Mouse (Mus musculus) liver, embryonic 14.5 days (tissue): Measurements from ENCODE around the gene Ehbp1l1. TPM values are rescaled to one million over a fixed set of nuclear protein-coding genes. Genes with fewer than 3 reads are reported as not detected.

Experiments used
- ATAC-seq: fragments of 200-750 bp; cut with Nextera tagmentation; 2 replicates; pipeline ENCODE4 v1.8.0; 2017; ENCODE audit warnings: moderate number of reproducible peaks, mild to moderate bottlenecking, moderate library complexity; ENCODE audit not compliant: insufficient read depth
- DNase-seq, 3 experiments: peaks; one replicate each; pipeline ENCODE4 v3.0.0-alpha.2; 2012 to 2013; ENCODE audit warnings: low read depth in 3 of 3, low spot score in 3 of 3
- H3K27ac ChIP-seq: fragments of 300-500 bp; sonication (generic); 2 replicates; pipeline ENCODE4 v1.5.1; 2014; ENCODE audit warnings: moderate library complexity, mild to moderate bottlenecking, control low read depth, inconsistent platforms
- H3K27me3 ChIP-seq: fragments of 300-500 bp; sonication (generic); 2 replicates; pipeline ENCODE4 v1.6.1; 2014; ENCODE audit warnings: mild to moderate bottlenecking, low read length, moderate library complexity; ENCODE audit not compliant: control insufficient read depth, insufficient read depth
- H3K36me3 ChIP-seq: fragments of 300-500 bp; sonication (generic); replicated peaks from 2 replicates; pipeline ENCODE4 v1.6.1; 2014; ENCODE audit warnings: low read depth; ENCODE audit not compliant: control insufficient read depth, insufficient read depth
- H3K4me1 ChIP-seq, 2 experiments: fragments of 200-500 bp in 1 of 2; fragments of 300-500 bp in 1 of 2; sonication (generic) in 1 of 2; replicated peaks; 2 replicates each; pipeline ENCODE4 v1.6.1; 2012 to 2014; ENCODE audit warnings: antibody characterized with exemption in 1 of 2, inconsistent platforms in 1 of 2, low read length in 1 of 2; ENCODE audit not compliant: control insufficient read depth in 2 of 2, insufficient read depth in 2 of 2
- H3K4me2 ChIP-seq: fragments of 300-500 bp; sonication (generic); 2 replicates; pipeline ENCODE4 v1.6.1; 2014; ENCODE audit warnings: low read depth, mild to moderate bottlenecking, control low read depth, moderate library complexity
- H3K4me3 ChIP-seq, 2 experiments: fragments of 200-500 bp in 1 of 2; fragments of 300-500 bp in 1 of 2; sonication (generic) in 1 of 2; 2 replicates each; pipeline ENCODE4 v1.5.1; 2012 to 2014; ENCODE audit warnings: low read depth in 2 of 2, low read length in 2 of 2, mild to moderate bottlenecking in 2 of 2, control low read depth in 1 of 2, inconsistent platforms in 1 of 2, moderate library complexity in 1 of 2; ENCODE audit not compliant: insufficient read depth in 1 of 2
- H3K9ac ChIP-seq: fragments of 300-500 bp; sonication (generic); replicated peaks from 2 replicates; pipeline ENCODE4 v1.6.1; 2014; ENCODE audit warnings: mild to moderate bottlenecking, control low read depth, moderate library complexity
- H3K9me3 ChIP-seq: fragments of 300-500 bp; sonication (generic); 2 replicates; pipeline ENCODE4 v1.6.1; 2016; ENCODE audit warnings: low read length, mixed read lengths; ENCODE audit not compliant: control insufficient read depth
- CTCF ChIP-seq: IDR thresholded peaks from 2 replicates; pipeline ENCODE4 v1.5.1; 2016; ENCODE audit warnings: antibody characterized with exemption, low read depth, control low read depth
- EP300 ChIP-seq: IDR thresholded peaks from 2 replicates; pipeline ENCODE4 v1.6.1; 2016; ENCODE audit warnings: antibody characterized with exemption, low read depth
- WGBS: fragments of 180-500 bp; shearing (Covaris S2); extraction: QIAGEN DNeasy Blood & Tissue Kit; methylation state at CpG from one replicate; pipeline ENCODE4 v1.1.7; 2014; ENCODE audit not compliant: insufficient replicate concordance; 5-methylcytosine and 5-hydroxymethylcytosine counted together
- polyA plus RNA-seq, 2 experiments: library from polyadenylated mRNA; depleted of rRNA in 1 of 2; stranded (reverse) in 1 of 2; unstranded in 1 of 2; fragments of >200 nt; fragmentation: Nextera tagmentation in 1 of 2; extraction: Ambion mirVana in 1 of 2; gene quantifications; 2 replicates each; pipeline versions ENCODE4 v1.2.1 to v1.2.3; 2012 to 2014

Gene Ehbp1l1
- polyA plus RNA-seq, 2 experiments = 66.0 to 95.5 TPM

GRCm38 (mm10) chr19:5742241-5742641 is 16.1 kb upstream of the Ehbp1l1 start:
- H3K4me1 ChIP-seq = peaks cover 0 to 5% of the 10 kb centered on the region in 2 experiments; a peak in 2 of 4 replicates
- no peak overlapping the region for H3K9ac ChIP-seq
- no peaks in the 10 kb centered on the region for H3K9me3 ChIP-seq
- DNase-seq (no peak), ATAC-seq (no peak)
- TF ChIP-seq CTCF = no peak
- TF ChIP-seq EP300 = no peak
- no peaks in the 10 kb centered on the region for H3K36me3 ChIP-seq
- H3K4me2 ChIP-seq = peak overlapping the region; percentile 65
- 10% methylated on average over 32 of the region's 32 CpGs for WGBS
- peaks cover 82% of the 10 kb centered on the region for H3K27me3 ChIP-seq
- H3K27ac ChIP-seq = no peak overlapping the region
- peak overlapping the region; percentile 30 to 37; a peak in 3 of 4 replicates for H3K4me3 ChIP-seq

DNA sequence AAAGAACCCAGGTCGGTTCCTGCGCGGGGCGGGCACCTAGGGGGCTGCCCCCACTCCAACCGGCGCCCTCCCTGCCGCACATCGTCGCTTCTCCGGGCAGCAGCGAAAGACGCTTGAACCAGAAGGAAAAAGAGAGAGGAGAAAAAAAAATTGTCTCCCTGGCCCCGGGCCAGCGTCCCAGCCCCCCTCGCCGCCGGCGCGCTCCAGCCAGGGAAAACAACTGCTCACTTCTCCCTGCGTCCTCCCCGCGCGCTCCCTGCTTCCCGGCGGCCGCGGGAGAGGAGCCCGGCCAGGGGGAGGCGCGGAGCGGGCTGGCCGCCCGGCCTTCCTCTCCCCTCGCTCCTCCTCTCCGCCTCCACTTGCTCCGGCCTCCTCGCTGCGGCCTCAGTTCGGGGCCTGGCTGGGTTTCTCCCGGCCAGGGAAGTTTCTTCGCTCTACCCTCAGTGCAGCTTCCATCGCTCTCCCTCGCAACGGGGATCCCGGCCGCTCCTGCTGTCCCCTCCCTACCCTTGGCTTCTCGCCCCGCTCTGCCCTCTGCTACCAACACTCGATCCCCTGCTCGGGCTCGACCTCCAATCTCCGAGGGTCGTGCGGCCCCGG is 15.6 kb upstream of the Ehbp1l1 start:
- H3K27ac ChIP-seq = no peak overlapping the region
- H3K4me3 ChIP-seq = peak overlapping the region; percentile 13 to 37
- no peaks in the 10 kb centered on the region for H3K9me3 ChIP-seq
- no peak for ATAC-seq
- WGBS = 1% methylated on average over 53 of the region's 55 CpGs
- peaks cover 79% of the 10 kb centered on the region for H3K27me3 ChIP-seq
- no peak for DNase-seq
- peaks cover 0 to 3% of the 10 kb centered on the region in 2 experiments; a peak in 2 of 4 replicates for H3K4me1 ChIP-seq
- H3K4me2 ChIP-seq = peak overlapping the region; percentile 65
- H3K9ac ChIP-seq = no peak overlapping the region
- no peaks in the 10 kb centered on the region for H3K36me3 ChIP-seq
- TF ChIP-seq CTCF (no peak), EP300 (no peak)

DNA sequence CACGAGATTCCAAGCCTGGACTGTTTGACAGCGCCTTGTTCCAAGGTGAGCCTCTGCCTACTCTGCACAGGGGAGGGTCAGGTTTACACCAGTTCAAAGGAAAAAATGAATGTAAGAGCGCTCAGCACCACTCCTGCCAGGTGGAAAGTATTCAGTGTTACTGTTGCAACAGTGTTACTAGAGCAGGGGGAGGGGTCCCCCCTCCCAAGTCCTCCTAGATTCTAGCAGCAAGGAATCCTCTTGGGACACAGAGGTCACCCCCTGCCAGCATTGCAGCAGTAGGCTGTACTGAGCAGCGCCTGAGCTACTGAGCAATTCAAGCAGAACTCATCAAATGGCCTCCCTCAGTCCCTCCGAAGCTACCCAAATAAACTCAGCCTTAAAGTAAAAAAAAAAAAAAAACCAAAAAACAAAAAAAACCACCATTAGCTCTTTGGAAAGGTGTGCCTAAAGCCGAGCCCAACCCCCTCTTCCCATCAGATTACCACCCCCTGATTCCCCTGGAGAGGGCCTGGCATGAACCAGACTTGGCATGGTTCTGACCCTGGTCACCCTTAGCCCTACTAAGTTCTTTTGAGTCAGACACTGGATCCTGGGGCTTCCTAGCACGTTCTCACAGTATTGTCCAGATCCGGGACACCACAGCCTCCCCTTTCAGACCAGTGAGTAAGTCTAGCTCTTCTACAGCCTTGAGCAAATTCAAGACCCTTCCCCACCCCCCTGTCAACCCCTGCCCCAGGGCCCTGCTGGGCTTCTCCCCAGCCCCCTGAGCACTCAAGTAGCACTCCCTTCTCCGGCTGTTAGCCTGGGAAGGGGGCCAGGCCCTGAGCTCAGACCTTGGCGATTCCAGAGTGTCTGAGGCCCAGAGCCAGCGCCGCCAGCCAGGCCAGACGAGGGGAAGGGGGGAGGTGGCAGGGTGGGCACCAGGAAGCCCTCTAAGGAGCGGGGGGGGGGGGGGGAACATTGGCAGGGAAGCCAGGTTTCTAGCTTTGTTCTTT is 14.5 kb upstream of the Ehbp1l1 start, which contains the start of gene Ltbp3:
Gene Ltbp3 (plus strand): TSS at position 585 of the 998 bp plus-strand sequence.
- ATAC-seq (no peak), DNase-seq (no peak)
- H3K36me3 ChIP-seq = no peaks in the 10 kb centered on the region
- 48% methylated on average over 13 of the region's 14 CpGs for WGBS
- H3K9me3 ChIP-seq = no peaks in the 10 kb centered on the region
- H3K9ac ChIP-seq = no peak within 1 kb of the TSS
- peak within 1 kb of the TSS; percentile 65 for H3K4me2 ChIP-seq
- H3K4me3 ChIP-seq = peak within 1 kb of the TSS in 1 of 2 experiments; percentile 37; a peak in 2 of 4 replicates
- H3K4me1 ChIP-seq = no peaks in the 10 kb centered on the region
- H3K27me3 ChIP-seq = peaks cover 67% of the 10 kb centered on the region
- no peak for TF ChIP-seq EP300
- TF ChIP-seq CTCF = no peak
- no peak within 1 kb of the TSS for H3K27ac ChIP-seq

- Histone ChIP-seq H3K36me3 (no peaks in the 10 kb centered on the region), H3K4me3 (no peak overlapping the region), H3K9ac (no peak overlapping the region), H3K4me2 (no peak overlapping the region), H3K9me3 (no peaks in the 10 kb centered on the region), H3K27me3 (peaks cover 61% of the 10 kb centered on the region), H3K4me1 (no peaks in the 10 kb centered on the region), H3K27ac (no peak overlapping the region)
- TF ChIP-seq CTCF (no peak), EP300 (no peak)
- DNase-seq (no peak), ATAC-seq (no peak)
- WGBS = 48% methylated on average over 2 of the region's 2 CpGs
Observed at GRCm38 (mm10) chr19:5739446-5739845, 13.3 kb upstream of the Ehbp1l1 start.

DNA sequence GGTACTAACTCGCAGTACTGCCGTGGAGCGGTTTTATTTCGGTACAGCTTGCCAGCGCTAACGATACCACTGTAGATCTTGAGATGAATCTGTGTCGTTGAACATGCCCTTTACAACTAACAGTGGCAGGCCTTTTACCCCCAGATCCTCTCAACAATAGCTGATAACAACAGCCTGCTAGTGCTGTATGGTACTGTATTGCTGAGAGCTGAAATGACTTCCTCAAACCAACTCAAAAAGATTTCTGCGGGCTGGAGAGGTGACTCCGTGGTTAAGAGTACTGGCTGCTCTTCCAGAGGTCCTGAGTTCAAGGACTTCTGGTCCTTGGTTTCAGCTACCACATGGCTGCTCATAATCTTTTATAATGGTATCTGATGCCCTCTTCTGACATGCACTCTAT is 8.2 kb upstream of the Ehbp1l1 start:
- WGBS = 59% methylated on average over 9 of the region's 9 CpGs
- TF ChIP-seq EP300 = no peak
- no peak for TF ChIP-seq CTCF

More for the DNA sequence above, 8.2 kb upstream of the Ehbp1l1 start:
- ATAC-seq (no peak), DNase-seq (no peak)
- Histone ChIP-seq H3K4me3 (no peak overlapping the region), H3K4me2 (no peak overlapping the region), H3K27ac (no peak overlapping the region), H3K9me3 (no peaks in the 10 kb centered on the region), H3K36me3 (no peaks in the 10 kb centered on the region; the same call in 1 of the 2 replicates), H3K27me3 (peaks cover 12% of the 10 kb centered on the region), H3K4me1 (peaks cover 14 to 18% of the 10 kb centered on the region in 2 experiments), H3K9ac (no peak overlapping the region)
